Comparison of ENCODE assay signal across 8 mouse cellular contexts in the genomic region with DNA sequence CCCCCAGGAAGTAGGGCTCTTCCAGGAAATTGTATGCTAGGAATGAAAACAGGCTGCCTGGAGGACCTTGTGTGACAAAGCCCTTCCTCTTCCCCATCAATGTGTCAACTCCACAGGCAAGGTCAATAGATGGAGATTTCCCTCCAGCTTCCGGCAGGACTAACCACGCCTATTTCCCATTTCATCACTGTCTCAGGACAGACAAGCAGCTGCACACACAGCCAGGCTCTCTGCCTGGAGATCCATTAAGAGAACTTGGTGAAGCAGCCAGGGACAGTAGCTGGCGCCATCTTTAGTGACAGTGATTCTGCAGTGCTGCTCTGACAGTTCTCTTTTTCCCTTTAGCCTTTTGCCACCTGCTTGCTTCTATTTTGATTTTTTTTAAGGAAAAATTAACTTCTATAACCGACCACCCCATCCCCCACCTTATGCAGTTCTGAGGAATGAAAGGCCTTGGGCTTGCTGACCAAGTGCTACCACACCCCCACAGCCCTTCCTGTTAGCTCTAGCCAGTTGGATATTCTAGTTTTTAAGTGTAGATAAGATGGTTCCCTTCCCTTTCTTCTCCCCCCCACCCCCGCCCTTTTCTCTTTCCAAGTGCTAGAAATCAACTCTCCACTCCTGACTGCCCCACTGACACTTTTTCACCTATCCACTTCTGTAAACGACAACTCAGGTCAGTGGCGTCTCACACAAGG. TPM values are rescaled to one million over a fixed set of nuclear protein-coding genes. Genes with fewer than 3 reads are reported as not detected.
A peak's percentile ranks its signal among the peaks of the same experiment; 100 is the strongest.
DNase-seq lines count a peak whose midpoint lies in the region; ATAC-seq lines count a peak whose summit lies in the region.

No protein-coding gene starts in this region.

- no peak overlapping the region for H3K4me3 ChIP-seq in intestine, embryonic 16.5 days (ENCODE audit: low read length)
- H3K4me3 ChIP-seq in lung, embryonic 16.5 days (ENCODE audit: low read length): no peak overlapping the region
- H3K4me3 ChIP-seq in midbrain, embryonic 11.5 days (ENCODE audit: low read depth, low read length): no peak overlapping the region

- H3K27ac ChIP-seq in intestine, embryonic 16.5 days (ENCODE audit: low read length): no peak overlapping the region; the same call in 1 of the 2 replicates
- H3K27ac ChIP-seq in lung, embryonic 16.5 days (ENCODE audit: low read length): peak overlapping the region; percentile 69
- no peak overlapping the region for H3K27ac ChIP-seq in midbrain, embryonic 11.5 days (ENCODE audit: low read depth, low read length)

- H3K9me3 ChIP-seq in intestine, embryonic 16.5 days (ENCODE audit: control insufficient read depth, low read length): peaks cover 3% of the 10 kb centered on the region; the same call in 1 of the 2 replicates
- H3K9me3 ChIP-seq in lung, embryonic 16.5 days (ENCODE audit: control insufficient read depth, low read length): no peaks in the 10 kb centered on the region; the same call in 1 of the 2 replicates
- peaks cover 12% of the 10 kb centered on the region; the same call in 1 of the 2 replicates for H3K9me3 ChIP-seq in midbrain, embryonic 11.5 days (ENCODE audit: control insufficient read depth, low read length)

- peak; percentile 52 for ATAC-seq in intestine, embryonic 16.5 days
- ATAC-seq in lung, embryonic 16.5 days (ENCODE audit: low read depth): peak; percentile 70
- no peak for ATAC-seq in midbrain, embryonic 11.5 days (ENCODE audit: low FRiP score)

- no peak overlapping the region for H3K9ac ChIP-seq in intestine, embryonic 16.5 days (ENCODE audit: low read depth, low read length)
- H3K9ac ChIP-seq in lung, embryonic 16.5 days (ENCODE audit: low read length): no peak overlapping the region
- H3K9ac ChIP-seq in midbrain, embryonic 11.5 days (ENCODE audit: low read length): no peak overlapping the region

- H3K36me3 ChIP-seq in intestine, embryonic 16.5 days (ENCODE audit: control insufficient read depth, insufficient read depth, low read length): peaks cover 17% of the 10 kb centered on the region
- H3K36me3 ChIP-seq in lung, embryonic 16.5 days (ENCODE audit: control insufficient read depth, insufficient read depth, low read length): peaks cover 22% of the 10 kb centered on the region
- peaks cover 20% of the 10 kb centered on the region for H3K36me3 ChIP-seq in midbrain, embryonic 11.5 days (ENCODE audit: control insufficient read depth, insufficient read depth, low read length)

- no peak overlapping the region for H3K4me2 ChIP-seq in intestine, embryonic 16.5 days (ENCODE audit: low read depth, low read length)
- H3K4me2 ChIP-seq in lung, embryonic 16.5 days (ENCODE audit: low read depth, low read length): peak overlapping the region; percentile 10; the same call in 1 of the 2 replicates
- no peak overlapping the region for H3K4me2 ChIP-seq in midbrain, embryonic 11.5 days

- DNase-seq in adrenal gland, postnatal 14 days: peak; percentile 40
- no peak for DNase-seq in adrenal gland, adult 18-20 months (ENCODE audit: low spot score in 2 of 2)
- peak; percentile 18 to 25 for DNase-seq in adrenal gland, postnatal 36 days
- DNase-seq in midbrain, embryonic 11.5 days (ENCODE audit: low spot score, missing footprints): no peak
- DNase-seq in left cerebral cortex, adult 9 months (ENCODE audit: low spot score in 2 of 2): no peak
- DNase-seq in frontal cortex, postnatal 10 days (ENCODE audit: low spot score in 2 of 2): no peak

- no peaks in the 10 kb centered on the region for H3K27me3 ChIP-seq in intestine, embryonic 16.5 days (replicated peaks; ENCODE audit: control insufficient read depth, insufficient read depth, low read length)
- no peaks in the 10 kb centered on the region for H3K27me3 ChIP-seq in lung, embryonic 16.5 days (ENCODE audit: control insufficient read depth, insufficient read depth, low read depth, low read length)
- no peaks in the 10 kb centered on the region for H3K27me3 ChIP-seq in midbrain, embryonic 11.5 days (ENCODE audit: control insufficient read depth, insufficient read depth, low read length)

- 65% methylated on average over 7 of the region's 7 CpGs for WGBS in intestine, embryonic 16.5 days
- WGBS in lung, embryonic 16.5 days: 38% methylated on average over 7 of the region's 7 CpGs
- 84% methylated on average over 7 of the region's 7 CpGs for WGBS in midbrain, embryonic 11.5 days

- peaks cover 4% of the 10 kb centered on the region; the same call in 1 of the 2 replicates for H3K4me1 ChIP-seq in intestine, embryonic 16.5 days (ENCODE audit: control insufficient read depth, insufficient read depth, low read length)
- peaks cover 20% of the 10 kb centered on the region for H3K4me1 ChIP-seq in lung, embryonic 16.5 days (replicated peaks; ENCODE audit: control insufficient read depth, insufficient read depth, low read length)
- no peaks in the 10 kb centered on the region for H3K4me1 ChIP-seq in midbrain, embryonic 11.5 days (ENCODE audit: control insufficient read depth, insufficient read depth, low read length)

RNA-seq across cellular contexts. Expression of gene Paics, which starts 21.8 kb away (rescaled TPM):
- 205 and 214 TPM in 2 replicates for total RNA-seq in adrenal gland, postnatal 14 days (2021)
- 100 to 1,000 TPM; 148 to 195 TPM for total RNA-seq in adrenal gland, adult 18-20 months (2021)
- 100 to 1,000 TPM; 174 to 239 TPM for total RNA-seq in adrenal gland, postnatal 36 days (2021)
- polyA plus RNA-seq in intestine, embryonic 16.5 days (2015; fragmentation: Nextera tagmentation; extraction: Ambion mirVana): 150 and 169 TPM in 2 replicates
- 282 and 292 TPM in 2 replicates for polyA plus RNA-seq in lung, embryonic 16.5 days (2015; fragmentation: Nextera tagmentation; extraction: Ambion mirVana)
- 417 and 427 TPM in 2 replicates for polyA plus RNA-seq in midbrain, embryonic 11.5 days (2014; fragmentation: Nextera tagmentation; extraction: Ambion mirVana)

RNA-seq across cellular contexts. Expression of gene Ppat, which starts 22.0 kb away (rescaled TPM):
- 21.6 and 25.2 TPM in 2 replicates for total RNA-seq in adrenal gland, postnatal 14 days (2021)
- 10 to 100 TPM; 12.2 to 15.3 TPM for total RNA-seq in adrenal gland, adult 18-20 months (2021)
- 10 to 100 TPM; 17.9 to 24.7 TPM for total RNA-seq in adrenal gland, postnatal 36 days (2021)
- polyA plus RNA-seq in intestine, embryonic 16.5 days (2015; fragmentation: Nextera tagmentation; extraction: Ambion mirVana): 21.0 and 22.1 TPM in 2 replicates
- 31.5 and 32.7 TPM in 2 replicates for polyA plus RNA-seq in lung, embryonic 16.5 days (2015; fragmentation: Nextera tagmentation; extraction: Ambion mirVana)
- polyA plus RNA-seq in midbrain, embryonic 11.5 days (2014; fragmentation: Nextera tagmentation; extraction: Ambion mirVana): 39.5 and 39.6 TPM in 2 replicates

RNA-seq across cellular contexts. Expression of gene Aasdh, which starts 24.0 kb away (rescaled TPM):
- 17.1 and 20.7 TPM in 2 replicates for total RNA-seq in adrenal gland, postnatal 14 days (2021)
- 10 to 100 TPM; 14.8 to 16.2 TPM for total RNA-seq in adrenal gland, adult 18-20 months (2021)
- total RNA-seq in adrenal gland, postnatal 36 days (2021): 10 to 100 TPM; 14.7 to 16.6 TPM
- polyA plus RNA-seq in intestine, embryonic 16.5 days (2015; fragmentation: Nextera tagmentation; extraction: Ambion mirVana): 13.6 and 15.0 TPM in 2 replicates
- 18.6 and 21.9 TPM in 2 replicates for polyA plus RNA-seq in lung, embryonic 16.5 days (2015; fragmentation: Nextera tagmentation; extraction: Ambion mirVana)
- 15.6 and 17.3 TPM in 2 replicates for polyA plus RNA-seq in midbrain, embryonic 11.5 days (2014; fragmentation: Nextera tagmentation; extraction: Ambion mirVana)

RNA-seq across cellular contexts. Expression of gene Srp72, which starts 45.2 kb away (rescaled TPM):
- total RNA-seq in adrenal gland, postnatal 14 days (2021): 125 and 148 TPM in 2 replicates
- total RNA-seq in adrenal gland, adult 18-20 months (2021): 100 to 1,000 TPM; 115 to 139 TPM
- total RNA-seq in adrenal gland, postnatal 36 days (2021): 100 to 1,000 TPM; 151 to 162 TPM
- polyA plus RNA-seq in intestine, embryonic 16.5 days (2015; fragmentation: Nextera tagmentation; extraction: Ambion mirVana): 80.8 and 90.7 TPM in 2 replicates
- polyA plus RNA-seq in lung, embryonic 16.5 days (2015; fragmentation: Nextera tagmentation; extraction: Ambion mirVana): 92.2 and 98.1 TPM in 2 replicates
- polyA plus RNA-seq in midbrain, embryonic 11.5 days (2014; fragmentation: Nextera tagmentation; extraction: Ambion mirVana): 71.9 and 74.5 TPM in 2 replicates

Comparison
In these comparisons a context has a peak if more than half of its experiments do, and no peak if none do; other contexts are left out.
1. DNase-seq: peak in adrenal gland, postnatal 14 days (single experiment) and adrenal gland, postnatal 36 days (2 of 2); none in adrenal gland, adult 18-20 months (0 of 2), midbrain, embryonic 11.5 days (single experiment), left cerebral cortex, adult 9 months (0 of 2) and frontal cortex, postnatal 10 days (0 of 2).